Mouse (Mus musculus): ENCODE data around the gene Sema3f. TPM values are rescaled to one million over a fixed set of nuclear protein-coding genes. Genes with fewer than 3 reads are reported as not detected.
A peak's percentile ranks its signal among the peaks of the same experiment; 100 is the strongest.

Sema3f gene
- total RNA-seq, 2 experiments from 2014 or later, result not detected

DNA sequence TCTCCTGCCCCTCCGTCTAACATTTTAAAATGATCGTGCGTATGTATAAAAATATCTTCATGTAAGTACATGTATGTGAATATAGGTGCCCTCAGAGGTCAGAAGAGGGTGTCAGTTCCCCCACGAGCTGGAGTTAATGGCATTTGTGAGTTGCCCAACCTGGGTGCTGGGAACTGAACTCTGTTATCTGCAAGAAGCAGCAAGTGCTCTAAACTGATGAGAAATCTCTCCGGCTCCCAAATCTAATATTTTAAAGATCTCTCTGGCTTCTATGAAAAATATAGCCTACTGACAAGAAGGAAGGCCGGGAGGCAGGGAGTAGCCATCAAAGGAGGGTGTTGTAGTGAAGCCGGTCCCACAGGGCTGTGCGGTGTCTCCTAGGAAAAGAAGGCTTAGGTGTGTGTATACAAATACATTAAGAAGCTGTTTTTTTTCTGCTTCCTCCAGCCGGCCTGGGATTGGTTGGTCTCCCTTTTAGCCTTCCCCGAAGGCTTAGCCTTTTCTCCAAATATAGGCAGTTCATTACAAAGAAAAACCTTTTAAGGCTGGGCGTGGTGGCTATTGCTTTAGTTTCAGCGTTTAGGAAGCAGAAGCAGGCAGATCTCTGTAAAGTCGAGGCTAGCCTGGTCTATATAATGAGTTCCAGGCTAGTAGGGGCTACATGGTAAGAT lies 66.6 kb downstream of the Sema3f start:
- ATAC-seq (replicated peaks; ENCODE audit: low FRiP score, poor library complexity, severe bottlenecking), result no peak

DNA sequence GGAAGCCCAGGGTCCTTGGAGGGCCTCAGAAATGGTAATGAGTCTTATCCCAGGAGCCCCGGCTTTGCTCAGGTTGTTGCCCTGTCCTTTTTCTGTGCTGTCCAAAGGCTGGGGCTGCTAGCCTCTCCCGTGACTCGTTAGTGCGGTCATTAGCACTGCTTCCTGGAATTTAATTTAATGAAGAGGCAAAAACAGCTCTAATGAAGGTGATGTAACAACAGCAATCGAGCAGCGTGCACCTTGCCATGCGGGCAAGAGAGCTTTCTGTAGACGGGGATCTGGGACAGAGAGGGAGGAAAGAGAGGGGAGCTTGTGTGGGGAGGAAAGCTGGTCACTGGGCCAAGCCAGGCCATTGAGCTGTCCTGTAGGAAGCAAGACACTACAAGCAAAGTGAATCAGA lies 68.6 kb downstream of the Sema3f start:
- ATAC-seq (replicated peaks; ENCODE audit: low FRiP score, poor library complexity, severe bottlenecking), result no peak

DNA sequence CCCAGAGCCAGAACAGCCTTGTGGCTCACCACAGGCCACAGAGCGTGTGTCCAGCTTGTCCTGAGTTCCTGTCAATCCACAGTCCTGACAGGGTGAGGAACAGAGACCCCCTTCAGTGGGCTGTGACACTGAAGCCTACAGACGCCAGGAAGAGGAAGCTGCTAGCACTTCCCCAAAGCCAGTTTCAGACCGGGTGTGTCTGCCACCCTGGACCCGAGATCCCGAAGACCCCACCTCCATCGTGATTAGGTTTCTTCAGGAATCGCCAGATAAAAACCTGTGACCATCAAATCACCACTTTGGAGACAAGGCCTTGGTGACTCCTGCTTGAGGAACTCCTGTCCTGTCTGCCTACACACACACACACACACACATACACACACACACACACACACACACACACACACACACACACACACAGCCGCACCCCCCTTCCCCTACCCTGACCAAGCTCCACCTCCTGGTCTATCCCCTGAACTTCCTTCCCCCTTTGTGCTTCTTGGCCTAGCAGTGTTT lies 70.0 kb downstream of the Sema3f start:
- no peak for ATAC-seq (replicated peaks; ENCODE audit: low FRiP score, poor library complexity, severe bottlenecking)

DNA sequence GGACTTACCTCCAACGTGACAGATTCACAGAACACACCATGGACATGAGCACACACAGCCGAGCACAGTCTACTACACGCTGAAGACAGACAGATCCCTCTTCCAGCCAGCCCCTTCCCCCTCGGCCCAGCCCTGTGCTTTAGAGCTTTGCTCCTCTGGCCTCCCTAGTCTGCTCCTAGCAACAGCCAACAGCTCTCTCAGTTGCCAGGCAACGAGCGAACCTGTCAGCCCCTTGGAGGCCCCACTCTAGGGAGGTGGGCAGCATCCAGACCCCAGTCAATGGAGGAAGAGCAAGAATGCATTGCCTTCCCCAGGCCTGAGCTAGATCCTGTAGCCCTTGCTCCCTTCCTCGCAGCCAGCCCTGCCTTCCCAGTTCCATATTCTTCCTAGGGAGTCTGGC lies 73.2 kb downstream of the Sema3f start:
- no peak for ATAC-seq (replicated peaks; ENCODE audit: low FRiP score, poor library complexity, severe bottlenecking)

DNA sequence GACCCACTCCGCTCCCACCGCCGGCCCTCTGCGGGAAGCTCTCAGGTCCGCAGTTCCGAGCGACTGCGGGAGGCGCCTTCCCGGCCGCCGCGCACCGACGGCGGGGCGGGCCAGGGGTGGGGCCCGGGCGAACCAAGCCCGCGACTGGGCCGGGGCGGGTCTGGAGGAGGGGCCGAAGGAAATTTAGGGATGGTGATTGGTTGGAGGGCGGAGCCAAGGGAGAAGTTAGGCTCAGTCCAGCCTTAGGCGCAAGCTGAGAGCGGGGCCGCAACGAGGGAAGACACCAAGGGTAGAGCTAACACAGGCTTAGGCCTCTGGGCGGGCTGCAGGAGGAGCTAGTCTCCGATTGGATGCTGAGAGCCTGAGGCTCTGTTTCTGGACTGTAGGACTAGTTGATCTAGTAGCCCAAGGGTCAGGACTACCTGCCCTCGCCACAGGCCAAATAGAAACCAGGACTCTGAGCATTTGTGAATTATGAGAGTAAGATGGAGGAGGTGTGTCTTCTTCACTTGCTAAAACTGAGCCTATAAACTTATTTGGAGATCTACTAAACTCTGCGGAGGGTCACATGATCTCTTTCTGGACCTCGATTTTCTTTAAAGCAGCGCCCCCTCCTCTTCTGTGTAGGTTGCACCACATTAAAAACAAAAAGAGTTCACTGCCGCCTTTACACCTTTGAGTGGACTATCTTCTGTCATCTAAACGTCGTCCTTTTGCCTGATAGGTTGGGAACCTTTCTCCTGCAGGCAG lies 74.8 kb downstream of the Sema3f start, which contains the start of gene Gnai2:
Gnai2 (minus strand) TSS at position 89 of the 750 bp plus-strand sequence.
- peak; percentile 80 for ATAC-seq (replicated peaks; ENCODE audit: low FRiP score, poor library complexity, severe bottlenecking)

DNA sequence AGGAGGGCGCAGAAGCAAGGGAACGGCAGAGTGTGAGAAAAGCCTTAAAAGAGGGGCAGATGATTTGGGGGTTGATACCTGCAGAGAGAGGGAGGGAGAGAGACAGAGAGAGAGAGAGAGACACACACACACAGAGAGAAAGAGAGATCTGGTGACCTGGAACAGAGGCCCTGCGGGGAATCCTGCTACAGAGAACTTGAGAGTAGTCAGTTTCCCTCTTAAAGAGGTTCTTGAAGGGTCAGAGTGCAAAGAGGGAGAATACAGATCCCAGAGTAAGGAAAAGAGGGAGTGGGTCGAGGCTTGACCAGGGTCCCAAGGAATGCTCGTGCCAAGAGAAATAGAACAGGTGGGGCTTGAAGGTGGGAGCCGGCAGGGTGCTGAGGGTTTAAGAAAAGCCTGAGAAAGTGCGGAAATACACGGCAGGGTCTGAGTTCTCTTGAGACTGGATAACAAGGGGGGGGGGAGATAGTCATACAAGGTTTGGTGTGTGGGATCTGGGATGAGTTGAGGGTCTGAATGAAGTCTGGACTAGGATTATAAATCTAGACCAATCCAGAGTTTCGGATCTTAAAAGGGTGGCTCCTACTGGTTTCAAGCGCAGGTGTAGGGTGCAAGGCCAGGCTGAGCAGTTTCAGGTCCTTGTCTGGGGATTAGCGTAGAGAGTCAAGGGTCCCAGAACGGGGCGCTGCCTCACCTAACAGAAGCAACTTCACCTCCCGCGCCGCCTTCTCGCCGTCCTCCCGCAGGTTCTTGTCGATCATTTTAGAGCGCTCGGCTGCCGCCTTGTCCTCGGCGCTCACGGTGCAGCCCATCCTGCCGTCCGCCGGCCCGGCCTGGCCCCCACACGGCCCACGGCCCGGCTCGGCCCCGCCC lies 75.6 kb downstream of the Sema3f start:
- ATAC-seq (replicated peaks; ENCODE audit: low FRiP score, poor library complexity, severe bottlenecking), result no peak

DNA sequence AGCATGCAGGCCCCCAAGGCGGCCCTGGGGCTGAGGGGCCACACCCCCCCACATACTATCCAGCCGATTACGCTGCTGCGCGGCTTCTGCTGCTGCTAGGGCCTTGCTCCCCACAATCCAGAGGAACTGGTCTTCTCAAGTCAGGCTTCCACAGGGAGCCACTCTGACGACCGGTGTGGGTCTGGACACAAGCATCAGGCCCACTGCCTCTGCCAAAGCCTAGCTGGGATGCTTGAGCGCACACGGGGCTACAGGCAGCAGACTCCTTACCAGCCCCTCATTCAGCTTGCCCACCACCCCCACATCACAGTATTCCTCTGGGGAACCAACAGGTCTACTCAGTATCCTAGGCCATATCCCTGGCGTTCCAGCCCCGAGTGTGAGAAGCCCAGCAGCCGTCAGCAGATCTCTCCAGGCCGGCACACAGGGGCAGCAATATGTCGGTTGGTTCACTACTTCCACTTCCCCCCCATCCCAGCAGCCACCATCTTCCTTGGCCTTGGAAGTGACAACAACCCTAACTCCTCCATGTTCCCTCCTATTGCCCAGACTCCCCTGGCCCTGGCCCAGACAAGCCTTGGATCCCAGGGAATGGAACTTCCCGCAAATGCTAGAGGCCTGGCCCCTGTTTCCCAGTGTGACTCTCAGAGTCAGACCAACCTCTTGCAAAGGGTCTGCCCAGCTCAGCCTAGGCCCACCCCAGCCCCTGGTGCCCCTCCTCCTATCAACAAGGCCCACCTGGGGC lies 76.4 kb downstream of the Sema3f start:
- ATAC-seq (replicated peaks; ENCODE audit: low FRiP score, poor library complexity, severe bottlenecking), result peak; percentile 24; the same call in 1 of the 2 replicates

DNA sequence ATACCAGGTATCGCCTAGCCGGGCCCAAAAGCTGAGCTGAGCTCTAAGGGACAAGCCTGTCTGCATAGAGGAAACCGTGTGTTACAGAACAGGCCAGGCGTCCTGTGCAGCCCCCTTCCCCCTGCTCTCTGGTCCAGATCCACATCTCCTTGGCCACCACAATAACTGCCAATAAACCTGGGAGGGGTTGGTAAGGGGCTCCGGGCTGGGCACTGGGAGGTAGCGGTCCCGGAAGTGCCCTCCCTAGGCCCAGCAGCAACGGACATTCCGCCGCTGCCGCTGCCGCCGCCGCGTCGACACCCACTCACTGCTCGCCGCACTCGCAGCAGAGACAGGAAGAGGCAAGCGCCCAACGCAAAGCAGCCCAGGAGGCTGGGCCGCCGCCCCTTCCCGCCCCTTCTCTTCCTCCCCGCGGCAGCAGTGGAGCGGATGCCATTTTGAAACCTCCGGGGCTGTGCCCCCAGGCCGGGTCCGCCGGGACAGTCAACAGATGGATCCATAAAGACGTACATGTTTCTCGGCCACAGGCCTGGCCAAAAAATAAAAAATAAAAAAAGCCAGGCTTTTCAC lies 77.1 kb downstream of the Sema3f start:
- peak; percentile 57 for ATAC-seq (replicated peaks; ENCODE audit: low FRiP score, poor library complexity, severe bottlenecking)

DNA sequence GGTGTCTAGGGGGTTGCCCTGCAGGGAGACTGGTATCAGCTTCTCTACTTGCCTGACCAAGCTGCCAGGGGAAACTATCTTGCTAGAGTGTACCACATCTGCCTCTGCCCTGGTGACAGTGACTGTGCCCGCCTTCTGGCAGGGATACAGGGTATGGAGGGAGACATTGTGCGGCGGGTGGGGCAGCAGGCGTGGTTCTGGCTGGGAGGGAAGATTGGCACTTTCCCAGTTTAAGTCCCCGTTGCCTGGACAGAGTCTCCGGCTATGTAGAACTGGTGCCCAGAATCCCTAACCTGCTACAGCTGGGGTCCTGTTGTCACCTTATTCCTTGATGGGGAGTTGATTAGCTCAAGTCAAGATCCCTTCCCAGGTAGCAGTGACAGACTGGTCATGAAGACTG lies 77.8 kb downstream of the Sema3f start:
- ATAC-seq (replicated peaks; ENCODE audit: low FRiP score, poor library complexity, severe bottlenecking), result peak; percentile 66

DNA sequence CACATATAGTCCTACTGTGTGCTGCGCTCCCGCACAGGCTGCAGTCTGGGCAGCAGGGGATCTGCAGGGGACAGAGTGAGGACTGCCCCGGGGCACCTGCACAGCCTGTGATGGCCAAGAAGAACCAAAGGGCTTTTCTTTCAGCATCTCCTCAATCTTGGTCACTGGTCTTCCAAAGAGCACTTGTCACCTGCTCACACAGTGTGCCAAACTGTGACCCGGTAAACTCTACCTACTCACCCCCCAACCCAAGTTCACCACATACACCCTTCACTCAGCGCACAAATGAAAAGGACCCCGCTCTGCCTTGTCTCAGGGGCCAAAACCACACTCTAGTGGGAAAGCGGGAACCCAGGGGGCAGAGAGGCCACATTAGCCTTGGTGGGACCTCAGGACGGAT lies 78.4 kb downstream of the Sema3f start:
- no peak for ATAC-seq (replicated peaks; ENCODE audit: low FRiP score, poor library complexity, severe bottlenecking)

Other genes with a start within 250 kb of the Sema3f start
- gene Tmem115, start 176.5 kb downstream of the Sema3f start, total RNA-seq (2015; ENCODE audit: low replicate concordance), result 1.9 and 2.5 TPM in 2 replicates
- 5.9 and 6.0 TPM in 2 replicates for gene Tmem115, start 176.5 kb downstream of the Sema3f start, total RNA-seq (2017; ENCODE audit: low replicate concordance)
- gene Cyb561d2, start 168.3 kb downstream of the Sema3f start, total RNA-seq (2015; ENCODE audit: low replicate concordance), result 7.5 and 11.1 TPM in 2 replicates
- 4.7 and 6.7 TPM in 2 replicates for gene Cyb561d2, start 168.3 kb downstream of the Sema3f start, total RNA-seq (2017; ENCODE audit: low replicate concordance)
- gene Nprl2, start 168.2 kb downstream of the Sema3f start, total RNA-seq (2015; ENCODE audit: low replicate concordance), result 0.77 and 4.4 TPM in 2 replicates
- 1.3 and 10.1 TPM in 2 replicates for gene Nprl2, start 168.2 kb downstream of the Sema3f start, total RNA-seq (2017; ENCODE audit: low replicate concordance)
- not detected in 2 replicates for gene Zmynd10, start 163.2 kb downstream of the Sema3f start, total RNA-seq (2015; ENCODE audit: low replicate concordance)
- gene Zmynd10, start 163.2 kb downstream of the Sema3f start, total RNA-seq (2017; ENCODE audit: low replicate concordance), result not detected in 2 replicates
- 6.1 and 7.3 TPM in 2 replicates for gene Rassf1, start 158.9 kb downstream of the Sema3f start, total RNA-seq (2015; ENCODE audit: low replicate concordance)
- 14.8 TPM in 2 replicates for gene Rassf1, start 158.9 kb downstream of the Sema3f start, total RNA-seq (2017; ENCODE audit: low replicate concordance)
- gene Tusc2, start 147.2 kb downstream of the Sema3f start, total RNA-seq (2015; ENCODE audit: low replicate concordance), result 6.7 and 8.3 TPM in 2 replicates
- 4.7 and 5.3 TPM in 2 replicates for gene Tusc2, start 147.2 kb downstream of the Sema3f start, total RNA-seq (2017; ENCODE audit: low replicate concordance)
- gene Hyal2, start 142.5 kb downstream of the Sema3f start, total RNA-seq (2015; ENCODE audit: low replicate concordance), result 1.9 and 2.7 TPM in 2 replicates
- 3.9 and 4.9 TPM in 2 replicates for gene Hyal2, start 142.5 kb downstream of the Sema3f start, total RNA-seq (2017; ENCODE audit: low replicate concordance)
- 2.7 and 9.8 TPM in 2 replicates for gene Hyal1, start 133.5 kb downstream of the Sema3f start, total RNA-seq (2015; ENCODE audit: low replicate concordance)
- gene Hyal1, start 133.5 kb downstream of the Sema3f start, total RNA-seq (2017; ENCODE audit: low replicate concordance), result 4.2 and 7.4 TPM in 2 replicates
- 13.4 and 20.2 TPM in 2 replicates for gene Naa80, start 131.6 kb downstream of the Sema3f start, total RNA-seq (2015; ENCODE audit: low replicate concordance)
- gene Naa80, start 131.6 kb downstream of the Sema3f start, total RNA-seq (2017; ENCODE audit: low replicate concordance), result 9.5 and 17.9 TPM in 2 replicates
- 2.3 and 2.9 TPM in 2 replicates for gene Hyal3, start 129.7 kb downstream of the Sema3f start, total RNA-seq (2015; ENCODE audit: low replicate concordance)
- 1.1 and 1.4 TPM in 2 replicates for gene Hyal3, start 129.7 kb downstream of the Sema3f start, total RNA-seq (2017; ENCODE audit: low replicate concordance)
- 207 and 270 TPM in 2 replicates for gene Ifrd2, start 122.8 kb downstream of the Sema3f start, total RNA-seq (2015; ENCODE audit: low replicate concordance)
- 204 and 217 TPM in 2 replicates for gene Ifrd2, start 122.8 kb downstream of the Sema3f start, total RNA-seq (2017; ENCODE audit: low replicate concordance)
- not detected in 2 replicates for gene Sema3b, start 101.2 kb downstream of the Sema3f start, total RNA-seq (2015; ENCODE audit: low replicate concordance)
- not detected in 2 replicates for gene Sema3b, start 101.2 kb downstream of the Sema3f start, total RNA-seq (2017; ENCODE audit: low replicate concordance)
- gene Gnai2, start 75.1 kb downstream of the Sema3f start, total RNA-seq (2015; ENCODE audit: low replicate concordance), result 183 and 189 TPM in 2 replicates
- gene Gnai2, start 75.1 kb downstream of the Sema3f start, total RNA-seq (2017; ENCODE audit: low replicate concordance), result 162 and 183 TPM in 2 replicates
- gene Slc38a3, start 40.9 kb downstream of the Sema3f start, total RNA-seq (2015; ENCODE audit: low replicate concordance), result not detected in 2 replicates
- not detected in 2 replicates for gene Slc38a3, start 40.9 kb downstream of the Sema3f start, total RNA-seq (2017; ENCODE audit: low replicate concordance)
- gene Gnat1, start 30.8 kb downstream of the Sema3f start, total RNA-seq (2015; ENCODE audit: low replicate concordance), result not detected in 2 replicates
- not detected in 2 replicates for gene Gnat1, start 30.8 kb downstream of the Sema3f start, total RNA-seq (2017; ENCODE audit: low replicate concordance)
- gene Rbm5, start 60.5 kb upstream of the Sema3f start, total RNA-seq (2015; ENCODE audit: low replicate concordance), result 204 and 296 TPM in 2 replicates
- 507 and 635 TPM in 2 replicates for gene Rbm5, start 60.5 kb upstream of the Sema3f start, total RNA-seq (2017; ENCODE audit: low replicate concordance)
- 29.5 and 31.3 TPM in 2 replicates for gene Rbm6, start 162.8 kb upstream of the Sema3f start, total RNA-seq (2015; ENCODE audit: low replicate concordance)
- 60.6 and 79.6 TPM in 2 replicates for gene Rbm6, start 162.8 kb upstream of the Sema3f start, total RNA-seq (2017; ENCODE audit: low replicate concordance)
- 2.5 and 4.4 TPM in 2 replicates for gene Mon1a, start 177.7 kb upstream of the Sema3f start, total RNA-seq (2015; ENCODE audit: low replicate concordance)
- 2.0 and 2.7 TPM in 2 replicates for gene Mon1a, start 177.7 kb upstream of the Sema3f start, total RNA-seq (2017; ENCODE audit: low replicate concordance)
- gene Mst1r, start 196.4 kb upstream of the Sema3f start, total RNA-seq (2015; ENCODE audit: low replicate concordance), result not detected in 2 replicates
- gene Mst1r, start 196.4 kb upstream of the Sema3f start, total RNA-seq (2017; ENCODE audit: low replicate concordance), result 0.43 TPM in 1 of 2 replicates, not detected in the other
- gene Actl11, start 218.0 kb upstream of the Sema3f start, total RNA-seq (2015; ENCODE audit: low replicate concordance), result not detected in 2 replicates
- not detected in 2 replicates for gene Actl11, start 218.0 kb upstream of the Sema3f start, total RNA-seq (2017; ENCODE audit: low replicate concordance)
- not detected in 2 replicates for gene Camkv, start 225.2 kb upstream of the Sema3f start, total RNA-seq (2015; ENCODE audit: low replicate concordance)
- not detected in 2 replicates for gene Camkv, start 225.2 kb upstream of the Sema3f start, total RNA-seq (2017; ENCODE audit: low replicate concordance)
- 2.5 and 4.4 TPM in 2 replicates for gene Traip, start 239.7 kb upstream of the Sema3f start, total RNA-seq (2015; ENCODE audit: low replicate concordance)
- gene Traip, start 239.7 kb upstream of the Sema3f start, total RNA-seq (2017; ENCODE audit: low replicate concordance), result 12.5 and 15.2 TPM in 2 replicates